Mouse (Mus musculus): ENCODE measurements around the gene Tigd4. TPM values are rescaled to one million over a fixed set of nuclear protein-coding genes. Genes with fewer than 3 reads are reported as not detected.
"Not testable (repeated sequence)": the region's sequence is repeated elsewhere in the genome, so short reads cannot be mapped to it uniquely, and the experiment has no call there.

Gene Tigd4
- polyA plus RNA-seq (2015; fragmentation: Nextera tagmentation; extraction: Ambion mirVana) = 0.10 and 0.15 TPM in 2 replicates

DNA sequence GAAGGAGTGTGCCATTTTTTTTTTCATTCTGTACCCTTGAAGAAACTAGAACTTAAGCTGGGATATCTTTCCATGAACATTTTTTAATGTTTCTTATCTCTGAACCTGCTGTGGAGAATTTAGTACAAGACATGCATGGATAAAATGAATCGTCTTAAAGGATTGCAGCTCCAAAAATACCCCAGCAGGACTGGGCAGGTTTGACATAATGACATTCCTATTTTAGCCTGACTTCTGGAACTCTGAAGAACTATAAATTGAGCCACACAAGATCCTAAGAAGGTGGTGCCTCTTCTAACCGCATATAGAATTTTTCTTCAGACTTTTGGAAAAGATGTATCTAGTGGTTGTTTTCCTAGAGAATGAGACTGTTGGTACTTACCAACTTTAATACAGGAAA is at the start of gene Tigd4:
Gene Tigd4 (plus strand): TSS at position 301 of the 400 bp plus-strand sequence.
- ATAC-seq (ENCODE audit: borderline replicate concordance, extremely low read depth, low FRiP score, low TSS enrichment) = no peak
- Histone ChIP-seq H3K9ac (no peak within 1 kb of the TSS), H3K4me3 (no peak within 1 kb of the TSS), H3K4me1 (peaks cover 18% of the 10 kb centered on the region; the same call in 1 of the 2 replicates), H3K27me3 (no peaks in the 10 kb centered on the region), H3K36me3 (no peaks in the 10 kb centered on the region), H3K27ac (no peak within 1 kb of the TSS), H3K9me3 (no peaks in the 10 kb centered on the region), H3K4me2 (no peak within 1 kb of the TSS)
- 79% methylated on average over 2 of the region's 2 CpGs for WGBS

GRCm38 (mm10) chr3:84547177-84547576 is 46.2 kb upstream of the Tigd4 start:
- H3K9ac ChIP-seq = no peak overlapping the region
- H3K4me2 ChIP-seq = no peak overlapping the region
- H3K9me3 ChIP-seq = no peaks in the 10 kb centered on the region
- no peaks in the 10 kb centered on the region for H3K27me3 ChIP-seq
- no peak overlapping the region for H3K4me3 ChIP-seq
- ATAC-seq (ENCODE audit: borderline replicate concordance, extremely low read depth, low FRiP score, low TSS enrichment) = no peak
- 66% methylated on average over 8 of the region's 8 CpGs for WGBS
- H3K36me3 ChIP-seq = no peaks in the 10 kb centered on the region
- H3K4me1 ChIP-seq = 0 out of 2 replicates have a peak, but pooled peaks cover 2% of the 10 kb centered on the region
- no peak overlapping the region for H3K27ac ChIP-seq

GRCm38 (mm10) chr3:84555780-84556179 is 37.6 kb upstream of the Tigd4 start:
- Histone ChIP-seq H3K9ac (no peak overlapping the region), H3K4me3 (no peak overlapping the region), H3K4me2 (no peak overlapping the region), H3K9me3 (no peaks in the 10 kb centered on the region), H3K27me3 (no peaks in the 10 kb centered on the region), H3K27ac (no peak overlapping the region), H3K36me3 (no peaks in the 10 kb centered on the region), H3K4me1 (peaks cover 3% of the 10 kb centered on the region; the same call in 1 of the 2 replicates)
- 66% methylated on average over 3 of the region's 3 CpGs for WGBS
- ATAC-seq (ENCODE audit: borderline replicate concordance, extremely low read depth, low FRiP score, low TSS enrichment) = no peak

DNA sequence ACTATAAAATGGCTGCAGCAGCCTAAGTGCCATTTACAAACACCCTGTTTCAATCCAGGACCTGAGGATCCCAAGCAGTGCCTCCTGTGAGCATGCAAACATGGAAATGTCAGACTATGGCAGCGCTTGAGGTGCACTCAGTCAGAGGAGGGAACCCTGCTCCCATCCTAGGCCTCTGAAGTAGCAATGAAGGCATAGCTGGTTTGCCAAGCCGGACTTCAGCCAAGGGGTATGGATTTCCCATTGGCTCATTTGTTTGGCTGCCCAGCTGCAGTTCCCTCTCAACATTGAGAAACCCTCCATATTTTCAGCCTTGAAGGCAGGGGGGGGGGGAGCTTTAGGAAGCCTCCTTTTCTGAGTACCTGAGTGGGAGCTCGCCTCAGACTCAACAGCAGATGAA is 35.1 kb upstream of the Tigd4 start:
- no peak for ATAC-seq (ENCODE audit: borderline replicate concordance, extremely low read depth, low FRiP score, low TSS enrichment)
- no peak overlapping the region for H3K9ac ChIP-seq
- H3K4me2 ChIP-seq = no peak overlapping the region
- no peak overlapping the region for H3K4me3 ChIP-seq
- H3K27ac ChIP-seq = no peak overlapping the region
- no peaks in the 10 kb centered on the region for H3K9me3 ChIP-seq
- no peaks in the 10 kb centered on the region for H3K27me3 ChIP-seq
- 86% methylated on average over 3 of the region's 3 CpGs for WGBS
- H3K4me1 ChIP-seq = peaks cover 7% of the 10 kb centered on the region; the same call in 1 of the 2 replicates
- no peaks in the 10 kb centered on the region for H3K36me3 ChIP-seq

- not testable (repeated sequence) for H3K27ac ChIP-seq; H3K4me1 ChIP-seq; H3K9ac ChIP-seq; H3K9me3 ChIP-seq; H3K4me3 ChIP-seq; H3K27me3 ChIP-seq; H3K4me2 ChIP-seq; ATAC-seq (ENCODE audit: borderline replicate concordance, extremely low read depth, low FRiP score, low TSS enrichment); H3K36me3 ChIP-seq
- 88% methylated on average over 2 of the region's 2 CpGs for WGBS
Measured at GRCm38 (mm10) chr3:84562911-84563310, 30.5 kb upstream of the Tigd4 start.

DNA sequence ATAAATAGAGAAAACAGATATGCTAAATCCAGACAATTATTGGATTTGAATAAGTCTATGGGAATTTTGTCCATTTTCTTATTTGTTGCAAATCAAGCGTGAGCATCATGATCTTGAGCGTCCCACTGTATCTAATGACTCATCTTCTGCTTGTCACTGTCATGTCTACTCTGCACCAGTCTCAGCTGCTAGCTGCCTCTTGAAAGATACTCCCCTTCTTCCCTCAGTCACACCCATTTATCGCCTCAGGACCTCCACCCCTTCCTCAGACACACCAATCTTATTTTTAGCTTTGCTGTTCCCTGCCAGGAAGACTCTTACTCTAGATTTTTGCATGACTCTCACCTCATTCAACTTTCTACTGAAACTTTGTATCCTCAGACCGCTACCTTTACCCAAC is 30.0 kb upstream of the Tigd4 start:
- Histone ChIP-seq H3K4me2 (no peak overlapping the region), H3K4me1 (0 out of 2 replicates have a peak, but pooled peaks cover 5% of the 10 kb centered on the region), H3K4me3 (no peak overlapping the region), H3K27ac (no peak overlapping the region), H3K36me3 (no peaks in the 10 kb centered on the region), H3K9ac (no peak overlapping the region), H3K9me3 (no peaks in the 10 kb centered on the region), H3K27me3 (no peaks in the 10 kb centered on the region)
- WGBS = 86% methylated on average over 4 of the region's 4 CpGs
- no peak for ATAC-seq (ENCODE audit: borderline replicate concordance, extremely low read depth, low FRiP score, low TSS enrichment)

- Histone ChIP-seq H3K27ac (no peak overlapping the region), H3K4me1 (peaks cover 9% of the 10 kb centered on the region; the same call in 1 of the 2 replicates), H3K9ac (no peak overlapping the region), H3K4me2 (no peak overlapping the region), H3K4me3 (no peak overlapping the region), H3K9me3 (no peaks in the 10 kb centered on the region), H3K36me3 (no peaks in the 10 kb centered on the region), H3K27me3 (no peaks in the 10 kb centered on the region)
- ATAC-seq (ENCODE audit: borderline replicate concordance, extremely low read depth, low FRiP score, low TSS enrichment) = no peak
- WGBS = 96% methylated on average over 6 of the region's 6 CpGs
Measured at GRCm38 (mm10) chr3:84568540-84568939, 24.8 kb upstream of the Tigd4 start.

- H3K27ac ChIP-seq = no peak overlapping the region
- H3K4me3 ChIP-seq = no peak overlapping the region
- H3K4me1 ChIP-seq = peaks cover 12% of the 10 kb centered on the region; the same call in 1 of the 2 replicates
- H3K27me3 ChIP-seq = no peaks in the 10 kb centered on the region
- no peak overlapping the region for H3K9ac ChIP-seq
- WGBS = 66% methylated on average over 6 of the region's 6 CpGs
- no peak; the same call in 1 of the 2 replicates for ATAC-seq (ENCODE audit: borderline replicate concordance, extremely low read depth, low FRiP score, low TSS enrichment)
- H3K36me3 ChIP-seq = no peaks in the 10 kb centered on the region
- H3K4me2 ChIP-seq = no peak overlapping the region
- H3K9me3 ChIP-seq = no peaks in the 10 kb centered on the region
Measured at GRCm38 (mm10) chr3:84569587-84569986, 23.8 kb upstream of the Tigd4 start.

DNA sequence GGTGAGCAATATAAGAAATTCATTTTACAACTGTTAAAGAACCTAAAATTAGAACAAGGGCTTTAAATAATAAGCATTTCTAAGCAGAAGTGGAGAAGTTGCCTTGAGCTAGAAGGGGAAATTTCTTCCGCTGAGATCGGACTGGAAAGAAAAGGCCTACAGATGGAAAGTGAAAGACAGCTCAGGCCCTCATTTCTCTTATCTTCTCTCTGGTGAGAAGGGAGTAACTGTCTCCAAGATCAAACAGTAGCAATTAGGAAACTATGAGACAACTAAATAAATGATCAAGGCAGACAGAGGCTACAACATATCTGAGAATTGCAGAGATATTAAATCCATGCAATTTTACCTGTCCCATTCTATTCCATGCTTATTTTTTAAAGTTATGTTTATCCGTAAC is 22.9 kb upstream of the Tigd4 start:
- no peak for ATAC-seq (ENCODE audit: borderline replicate concordance, extremely low read depth, low FRiP score, low TSS enrichment)
- Histone ChIP-seq H3K4me2 (no peak overlapping the region), H3K9me3 (no peaks in the 10 kb centered on the region), H3K27me3 (no peaks in the 10 kb centered on the region), H3K36me3 (no peaks in the 10 kb centered on the region), H3K27ac (no peak overlapping the region), H3K4me3 (no peak overlapping the region), H3K9ac (no peak overlapping the region), H3K4me1 (peaks cover 15% of the 10 kb centered on the region; the same call in 1 of the 2 replicates)
- 77% methylated on average over 3 of the region's 3 CpGs for WGBS

DNA sequence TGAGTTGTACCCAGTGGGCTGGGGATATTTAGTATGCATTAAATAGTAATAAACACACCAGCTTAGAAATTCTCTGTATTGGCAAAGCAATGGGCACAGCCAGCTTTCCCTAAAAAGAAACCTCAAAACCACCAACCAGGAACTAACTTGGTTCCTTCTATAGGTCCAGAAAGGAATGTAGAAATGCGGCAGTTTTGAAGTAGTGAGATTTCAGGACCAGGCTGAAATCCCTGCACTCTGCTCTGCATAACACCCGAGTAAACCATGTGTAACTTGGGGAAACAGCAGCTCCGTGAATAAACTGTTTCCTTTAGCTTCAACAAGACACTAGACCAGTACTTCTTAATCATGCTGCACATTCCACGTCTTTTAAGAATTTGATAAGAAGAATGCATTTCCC is 12.7 kb upstream of the Tigd4 start:
- no peak for ATAC-seq (ENCODE audit: borderline replicate concordance, extremely low read depth, low FRiP score, low TSS enrichment)
- H3K4me1 ChIP-seq = peaks cover 30% of the 10 kb centered on the region
- WGBS = 8% methylated on average over 4 of the region's 4 CpGs

GRCm38 (mm10) chr3:84581696-84582022 is 11.7 kb upstream of the Tigd4 start:
- H3K27ac ChIP-seq = peak overlapping the region; percentile 97
- peak overlapping the region; percentile 82 for H3K9ac ChIP-seq
- peaks cover 34% of the 10 kb centered on the region for H3K4me1 ChIP-seq
- no peak for ATAC-seq (ENCODE audit: borderline replicate concordance, extremely low read depth, low FRiP score, low TSS enrichment)
- WGBS = 1% methylated on average over 4 of the region's 4 CpGs
- peak overlapping the region; percentile 70 for H3K4me3 ChIP-seq
- H3K27me3 ChIP-seq = no peaks in the 10 kb centered on the region
- H3K36me3 ChIP-seq = no peaks in the 10 kb centered on the region
- H3K4me2 ChIP-seq = peak overlapping the region; percentile 87
- H3K9me3 ChIP-seq = no peaks in the 10 kb centered on the region

More for the DNA sequence above, 12.7 kb upstream of the Tigd4 start:
- Histone ChIP-seq H3K4me2 (peak overlapping the region; percentile 87), H3K36me3 (no peaks in the 10 kb centered on the region), H3K9ac (peak overlapping the region; percentile 0; the same call in 1 of the 2 replicates), H3K4me3 (peak overlapping the region; percentile 70), H3K27me3 (no peaks in the 10 kb centered on the region), H3K27ac (no peak overlapping the region), H3K9me3 (no peaks in the 10 kb centered on the region)

GRCm38 (mm10) chr3:84582023-84582912 is 11.1 kb upstream of the Tigd4 start, which contains the start of gene Arfip1:
Arfip1 (minus strand) TSS chr3:84582625.
- peak within 1 kb of the TSS; percentile 87 for H3K4me2 ChIP-seq
- H3K9me3 ChIP-seq = no peaks in the 10 kb centered on the region
- peak; percentile 99 for ATAC-seq (ENCODE audit: borderline replicate concordance, extremely low read depth, low FRiP score, low TSS enrichment)
- peak within 1 kb of the TSS; percentile 70 for H3K4me3 ChIP-seq
- H3K36me3 ChIP-seq = no peaks in the 10 kb centered on the region
- no peaks in the 10 kb centered on the region for H3K27me3 ChIP-seq
- peak within 1 kb of the TSS; percentile 97 for H3K27ac ChIP-seq
- H3K9ac ChIP-seq = peak within 1 kb of the TSS; percentile 82
- under 1% methylated on average over 65 of the region's 70 CpGs for WGBS
- H3K4me1 ChIP-seq = peaks cover 39% of the 10 kb centered on the region

Measured in lung, embryonic 15.5 days (tissue).